Mouse (Mus musculus) left cerebral cortex, postnatal 10 days (tissue): Measurements from ENCODE around the gene Ly86. TPM values are rescaled to one million over a fixed set of nuclear protein-coding genes. Genes with fewer than 3 reads are reported as not detected.

Experiments
- DNase-seq, 2 experiments: peaks; one replicate each; pipeline ENCODE4 v3.0.0; 2021 to 2022; ENCODE audit warnings: low spot score in 2 of 2, mixed read lengths in 1 of 2; ENCODE audit errors: extremely low spot score in 1 of 2
- intact Hi-C: fragments of 180-260 bp; cut with DNase I; formaldehyde crosslinking; loops from one replicate; pipeline ENCODE4 v1.15.1; 2025
- total RNA-seq, 2 experiments: library from RNA; stranded (reverse); gene quantifications; 2 replicates each; pipeline ENCODE4 v1.2.3; 2021

Gene Ly86
- total RNA-seq = 1 to 10 TPM; 8.0 to 9.4 TPM

- no peak for DNase-seq
- intact Hi-C loops = no loop called here
These were observed at the start of gene Ly86 for GRCm38 (mm10) chr13:37344909-37345772. TSS of gene Ly86 (plus strand) at chr13:37345208.

DNA sequence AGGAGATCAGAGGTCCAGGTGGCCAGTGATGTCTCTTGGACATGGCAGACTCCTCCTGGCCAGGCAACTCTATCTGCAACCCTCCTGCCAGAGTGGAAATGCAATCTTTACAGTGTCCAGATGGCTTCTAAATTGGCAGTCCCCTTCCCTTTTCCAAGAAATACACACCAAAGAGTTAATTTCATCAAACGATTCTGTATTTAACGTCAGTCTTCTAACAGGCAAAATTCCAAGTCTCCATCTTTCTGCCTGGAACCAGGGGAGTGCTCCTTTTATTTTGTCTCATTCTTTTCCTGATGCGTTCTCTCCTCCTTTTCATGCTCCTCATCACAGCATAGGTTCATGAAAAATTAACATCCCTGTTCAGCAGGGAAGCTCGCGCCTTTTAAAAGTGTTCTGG lies 47.1 kb upstream of the Ly86 start:
- DNase-seq = no peak
- intact Hi-C loops = no loop called here

GRCm38 (mm10) chr13:37298856-37299255 lies 46.2 kb upstream of the Ly86 start:
- DNase-seq = no peak
- intact Hi-C loops = no loop called here

DNA sequence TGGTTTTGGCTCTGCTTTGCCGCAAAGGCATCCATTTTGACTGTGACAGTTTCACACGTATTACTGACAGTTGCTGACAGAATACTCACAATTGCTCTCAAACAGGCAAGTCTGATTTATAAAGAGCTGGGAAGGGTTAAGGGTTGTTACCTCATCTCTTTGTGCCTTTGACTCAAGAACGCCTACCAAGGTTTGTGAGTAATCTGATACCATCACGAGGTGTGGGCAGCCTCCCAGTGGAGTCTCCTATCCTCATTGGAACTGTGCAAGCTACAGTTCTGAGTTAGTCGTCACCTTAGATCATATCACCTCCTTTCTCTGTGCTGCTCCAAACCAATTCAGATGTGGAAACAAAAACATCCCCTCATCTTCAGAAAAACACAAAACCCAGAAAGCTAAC lies 42.1 kb upstream of the Ly86 start:
- intact Hi-C loops = no loop called here
- DNase-seq = no peak

DNA sequence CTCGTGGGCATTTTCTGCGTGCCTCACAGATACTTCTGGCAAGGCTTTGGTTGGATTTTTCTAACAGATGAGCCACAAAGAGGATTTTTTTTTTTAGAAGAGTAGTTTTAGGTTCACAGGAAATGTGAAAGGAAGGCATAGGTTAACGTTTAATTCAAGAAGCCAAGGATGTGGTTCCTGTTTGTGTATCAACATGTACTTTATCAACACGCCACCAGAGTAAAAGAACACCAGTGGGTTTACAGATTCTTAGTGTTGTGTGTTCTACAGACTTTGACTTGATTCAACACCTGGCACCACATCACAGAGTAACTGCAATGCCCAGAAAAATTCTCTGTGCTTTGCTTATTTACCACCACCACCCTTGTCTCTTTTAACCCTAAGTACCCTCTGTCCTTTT lies 37.0 kb upstream of the Ly86 start:
- no peak for DNase-seq
- intact Hi-C loops = no loop called here

DNA sequence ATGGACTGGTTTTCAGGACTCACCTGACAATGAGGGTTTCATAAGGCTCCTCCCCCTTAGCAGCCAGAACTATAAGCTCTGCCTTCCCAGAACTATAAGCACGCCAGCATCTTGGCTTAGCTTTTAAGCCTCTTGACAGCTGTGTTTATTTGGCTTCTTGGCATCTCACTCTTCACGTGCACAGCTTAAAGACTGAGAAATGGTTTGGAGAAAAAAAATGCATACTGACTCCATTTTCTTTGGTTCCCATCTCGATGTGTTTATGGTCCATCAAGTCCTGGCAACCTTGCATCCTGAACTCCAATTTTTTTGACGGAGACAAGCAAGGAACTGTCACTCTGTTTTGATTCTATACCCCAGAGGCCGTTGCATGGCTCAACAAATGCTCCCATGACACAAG lies 35.7 kb upstream of the Ly86 start:
- DNase-seq = no peak
- intact Hi-C loops = no loop called here

DNA sequence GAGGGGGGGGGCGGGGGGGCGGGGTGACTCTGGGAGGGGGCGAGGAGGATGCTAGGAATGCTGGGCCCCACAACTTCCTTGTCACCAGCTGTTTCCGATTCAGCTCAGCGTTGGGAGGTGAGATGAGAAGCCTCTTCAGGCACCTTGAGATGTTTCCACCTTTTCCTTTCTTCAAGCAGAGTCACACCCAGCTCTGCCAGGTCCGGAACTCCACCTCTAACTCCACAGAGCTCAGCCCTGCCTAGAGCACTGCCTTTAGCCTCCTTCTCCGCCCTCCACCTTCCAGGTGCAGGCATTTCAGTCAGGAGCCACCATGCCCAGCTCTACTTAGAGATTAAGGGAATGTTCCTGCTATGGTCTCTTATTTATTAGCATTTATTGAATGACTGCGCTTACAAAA lies 34.7 kb upstream of the Ly86 start:
- intact Hi-C loops = loop anchor here (5.0 to 10.0 kb wide), 4 partner anchors 518 to 1288 kb away; no protein-coding TSS in a partner anchor
- DNase-seq = no peak

- intact Hi-C loops = loop anchor here (2.0 to 10.0 kb wide), 5 partner anchors 519 to 1289 kb away; no protein-coding TSS in a partner anchor
- peak; percentile 57 to 72 for DNase-seq
These were observed 33.3 kb upstream of the Ly86 start for GRCm38 (mm10) chr13:37311555-37312221.

GRCm38 (mm10) chr13:37312222-37312928 lies 32.6 kb upstream of the Ly86 start:
- intact Hi-C loops = loop anchor here (2.0 to 10.0 kb wide), 5 partner anchors 520 to 1290 kb away; no protein-coding TSS in a partner anchor
- DNase-seq = peak; percentile 93 to 96

DNA sequence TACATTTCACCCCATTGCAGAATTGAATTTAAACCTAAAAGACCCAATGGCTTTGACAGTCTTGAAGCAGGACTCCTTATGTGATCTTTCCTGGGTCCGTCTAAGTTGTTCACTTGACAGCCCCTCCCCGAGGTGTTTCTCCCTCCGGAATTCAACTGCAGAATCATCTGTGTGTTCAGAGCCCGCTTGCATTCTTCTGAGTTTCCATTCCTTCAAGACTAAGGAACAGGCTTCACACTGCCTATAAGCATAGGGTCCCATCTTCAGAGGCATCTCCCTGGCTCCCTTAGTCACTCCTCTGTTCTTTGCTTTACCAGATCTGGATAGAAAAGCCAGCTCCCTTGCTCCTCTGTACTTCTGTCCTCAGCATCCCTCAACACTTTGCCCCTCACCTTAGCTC lies 32.1 kb upstream of the Ly86 start:
- DNase-seq = no peak
- intact Hi-C loops = loop anchor here (2.0 to 10.0 kb wide), 5 partner anchors 521 to 1291 kb away; no protein-coding TSS in a partner anchor

DNA sequence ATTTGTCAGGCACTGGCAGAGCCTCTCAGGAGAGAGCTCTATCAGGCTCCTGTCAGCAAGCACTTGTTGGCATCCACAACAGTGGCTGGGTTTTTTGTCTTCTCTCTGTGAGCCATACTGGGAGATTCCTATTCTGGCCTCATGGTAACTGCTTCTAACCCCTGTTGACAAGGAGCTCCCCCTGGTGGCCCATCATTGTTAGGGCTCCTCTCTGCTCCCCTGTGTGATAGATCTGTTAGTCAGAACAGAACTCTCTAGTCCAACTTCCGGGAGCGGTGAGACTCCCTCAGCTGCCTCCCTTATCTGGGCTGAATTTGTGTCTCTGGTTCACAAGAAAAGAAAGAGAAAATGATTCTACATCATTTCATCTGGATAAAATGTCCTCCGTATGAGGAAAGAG lies 19.5 kb upstream of the Ly86 start:
- DNase-seq = peak in 1 of 2 experiments; percentile 68
- intact Hi-C loops = no loop called here

DNA sequence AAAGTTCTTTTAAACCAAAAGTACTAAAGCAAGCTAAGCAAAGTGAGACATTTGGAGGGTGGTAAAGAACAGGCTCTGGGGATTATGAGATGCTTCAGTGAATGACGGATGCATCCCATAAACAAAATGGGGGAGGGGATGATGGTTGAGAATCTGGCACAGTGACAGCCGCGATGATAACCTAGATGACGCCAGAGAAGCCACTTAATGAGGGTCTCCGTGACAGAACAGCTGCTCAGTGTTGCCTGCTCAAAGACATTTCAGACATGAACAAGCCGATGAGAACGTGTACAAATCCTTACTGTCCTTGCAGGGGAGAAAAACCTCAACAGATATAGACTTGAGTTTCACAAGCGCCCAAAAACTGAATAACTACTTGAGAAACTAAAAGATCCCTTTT lies 15.3 kb upstream of the Ly86 start:
- intact Hi-C loops = no loop called here
- DNase-seq = no peak

DNA sequence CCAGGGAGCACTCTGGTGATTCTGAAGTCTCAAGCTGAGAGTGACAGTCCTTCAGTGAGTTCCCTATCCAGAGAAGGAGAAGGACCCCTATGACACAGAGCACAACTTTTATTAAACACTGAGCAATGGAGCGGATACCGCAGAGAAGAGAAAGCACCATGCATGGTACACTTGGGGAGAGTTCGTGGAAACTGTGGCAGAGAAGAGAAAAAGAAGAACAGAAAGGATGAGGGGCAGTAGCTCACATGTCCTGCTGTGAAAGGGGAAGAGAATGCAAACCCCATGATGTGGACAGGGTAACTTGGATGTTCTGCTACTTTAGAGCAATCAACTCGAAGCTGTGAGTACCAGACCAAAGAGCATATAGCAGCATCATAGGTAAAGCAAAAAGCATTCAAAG lies 14.0 kb upstream of the Ly86 start:
- DNase-seq = no peak
- intact Hi-C loops = no loop called here

GRCm38 (mm10) chr13:37332779-37333543 lies 12.0 kb upstream of the Ly86 start:
- no peak for DNase-seq
- intact Hi-C loops = no loop called here

GRCm38 (mm10) chr13:37333544-37333870 lies 11.5 kb upstream of the Ly86 start:
- intact Hi-C loops = no loop called here
- DNase-seq = no peak

- intact Hi-C loops = no loop called here
- no peak for DNase-seq
These were observed 7.7 kb upstream of the Ly86 start for GRCm38 (mm10) chr13:37337269-37337668.

- DNase-seq = no peak
- intact Hi-C loops = no loop called here
These were observed 7.1 kb upstream of the Ly86 start for GRCm38 (mm10) chr13:37337871-37338270.

DNA sequence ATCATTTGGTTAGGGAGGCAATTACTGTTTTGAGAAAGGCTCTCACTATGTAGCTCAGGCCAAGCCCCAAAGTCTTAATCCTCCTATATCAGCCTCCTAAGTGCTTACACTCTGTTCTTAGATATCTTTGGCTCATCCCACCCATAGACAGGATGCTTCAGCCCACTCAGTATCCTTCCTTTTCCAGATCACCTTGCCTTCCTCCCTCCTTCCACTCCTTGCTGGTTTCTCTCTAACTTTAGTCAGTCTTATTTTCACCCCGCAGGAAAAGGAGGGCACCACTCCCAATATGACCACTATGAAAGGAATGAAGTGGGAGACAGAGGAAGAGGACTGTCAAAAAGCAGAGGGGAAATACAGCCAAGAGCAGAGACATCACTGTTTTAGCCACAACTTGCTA lies 2.2 kb upstream of the Ly86 start:
- intact Hi-C loops = no loop called here
- no peak for DNase-seq

GRCm38 (mm10) chr13:37345823-37346222 lies 815 bp downstream of the Ly86 start:
- DNase-seq = peak in 1 of 2 experiments; percentile 28
- intact Hi-C loops = no loop called here
